Mouse (Mus musculus): Measurements from ENCODE around the gene Tecpr2. TPM values are rescaled to one million over a fixed set of nuclear protein-coding genes. Genes with fewer than 3 reads are reported as not detected.
A peak's percentile ranks its signal among the peaks of the same experiment; 100 is the strongest.

The Tecpr2 gene
- polyA plus RNA-seq, 2 experiments: 3.8 to 10.1 TPM

GRCm38 (mm10) chr12:110991361-110992127 is 102.5 kb downstream of the Tecpr2 start:
- DNase-seq (ENCODE audit: low spot score) (peak; percentile 78), ATAC-seq (ENCODE audit: low FRiP score, low read depth) (peak; percentile 68)
- TF ChIP-seq POLR2A (IDR thresholded peaks at IDR 0.05; ENCODE audit: borderline replicate concordance, extremely low read depth, insufficient read depth, insufficient read length): no peak
- Histone ChIP-seq H3K4me1 (ENCODE audit: control insufficient read depth, insufficient read depth, low read length) (no peaks in the 10 kb centered on the region; the same call in 1 of the 2 replicates), H3K4me3 (replicated peaks; ENCODE audit: low read length) (peak overlapping the region; percentile 51), H3K4me2 (replicated peaks; ENCODE audit: low read depth, low read length, severe bottlenecking) (peak overlapping the region; percentile 64), H3K27me3 (ENCODE audit: control insufficient read depth, insufficient read depth, low read length) (no peaks in the 10 kb centered on the region), H3K27ac (replicated peaks; ENCODE audit: low read depth, low read length) (peak overlapping the region; percentile 61), H3K9me3 (ENCODE audit: control insufficient read depth, low read length) (no peaks in the 10 kb centered on the region), H3K9ac (ENCODE audit: low read depth, low read length, severe bottlenecking) (peak overlapping the region; percentile 65), H3K36me3 (ENCODE audit: control insufficient read depth, insufficient read depth, low read length) (no peaks in the 10 kb centered on the region)
- WGBS: 9% methylated on average over 23 of the region's 23 CpGs

GRCm38 (mm10) chr12:110992128-110992553 is 103.1 kb downstream of the Tecpr2 start:
- H3K27ac ChIP-seq (replicated peaks; ENCODE audit: low read depth, low read length): peak overlapping the region; percentile 61
- H3K4me3 ChIP-seq (replicated peaks; ENCODE audit: low read length): peak overlapping the region; percentile 51
- H3K9me3 ChIP-seq (ENCODE audit: control insufficient read depth, low read length): no peaks in the 10 kb centered on the region
- ATAC-seq (ENCODE audit: low FRiP score, low read depth): peak; percentile 91
- H3K36me3 ChIP-seq (ENCODE audit: control insufficient read depth, insufficient read depth, low read length): no peaks in the 10 kb centered on the region
- H3K9ac ChIP-seq (ENCODE audit: low read depth, low read length, severe bottlenecking): peak overlapping the region; percentile 65
- H3K4me1 ChIP-seq (ENCODE audit: control insufficient read depth, insufficient read depth, low read length): no peaks in the 10 kb centered on the region; the same call in 1 of the 2 replicates
- H3K27me3 ChIP-seq (ENCODE audit: control insufficient read depth, insufficient read depth, low read length): no peaks in the 10 kb centered on the region
- peak overlapping the region; percentile 64 for H3K4me2 ChIP-seq (replicated peaks; ENCODE audit: low read depth, low read length, severe bottlenecking)
- WGBS: 2% methylated on average over 23 of the region's 24 CpGs
- DNase-seq (ENCODE audit: low spot score): peak; percentile 88
- no peak for TF ChIP-seq POLR2A (IDR thresholded peaks at IDR 0.05; ENCODE audit: borderline replicate concordance, extremely low read depth, insufficient read depth, insufficient read length)

GRCm38 (mm10) chr12:110992771-110993170 is 103.7 kb downstream of the Tecpr2 start:
- no peaks in the 10 kb centered on the region for H3K27me3 ChIP-seq (ENCODE audit: control insufficient read depth, insufficient read depth, low read length)
- no peaks in the 10 kb centered on the region; the same call in 1 of the 2 replicates for H3K4me1 ChIP-seq (ENCODE audit: control insufficient read depth, insufficient read depth, low read length)
- no peaks in the 10 kb centered on the region for H3K36me3 ChIP-seq (ENCODE audit: control insufficient read depth, insufficient read depth, low read length)
- ATAC-seq (ENCODE audit: low FRiP score, low read depth) (no peak), DNase-seq (ENCODE audit: low spot score) (no peak)
- no peak overlapping the region for H3K27ac ChIP-seq (replicated peaks; ENCODE audit: low read depth, low read length)
- 59% methylated on average over 12 of the region's 12 CpGs for WGBS
- peak overlapping the region; percentile 51 for H3K4me3 ChIP-seq (replicated peaks; ENCODE audit: low read length)
- no peak overlapping the region for H3K9ac ChIP-seq (ENCODE audit: low read depth, low read length, severe bottlenecking)
- H3K4me2 ChIP-seq (replicated peaks; ENCODE audit: low read depth, low read length, severe bottlenecking): peak overlapping the region; percentile 64
- TF ChIP-seq POLR2A (IDR thresholded peaks at IDR 0.05; ENCODE audit: borderline replicate concordance, extremely low read depth, insufficient read depth, insufficient read length): no peak
- no peaks in the 10 kb centered on the region for H3K9me3 ChIP-seq (ENCODE audit: control insufficient read depth, low read length)

GRCm38 (mm10) chr12:110993226-110993625 is 104.2 kb downstream of the Tecpr2 start:
- Histone ChIP-seq H3K4me2 (replicated peaks; ENCODE audit: low read depth, low read length, severe bottlenecking) (no peak overlapping the region), H3K27me3 (ENCODE audit: control insufficient read depth, insufficient read depth, low read length) (no peaks in the 10 kb centered on the region), H3K27ac (replicated peaks; ENCODE audit: low read depth, low read length) (no peak overlapping the region), H3K4me3 (replicated peaks; ENCODE audit: low read length) (no peak overlapping the region), H3K9ac (ENCODE audit: low read depth, low read length, severe bottlenecking) (no peak overlapping the region), H3K9me3 (ENCODE audit: control insufficient read depth, low read length) (no peaks in the 10 kb centered on the region), H3K4me1 (ENCODE audit: control insufficient read depth, insufficient read depth, low read length) (no peaks in the 10 kb centered on the region; the same call in 1 of the 2 replicates), H3K36me3 (ENCODE audit: control insufficient read depth, insufficient read depth, low read length) (no peaks in the 10 kb centered on the region)
- DNase-seq (ENCODE audit: low spot score): no peak
- no peak for ATAC-seq (ENCODE audit: low FRiP score, low read depth)
- 81% methylated on average over 3 of the region's 3 CpGs for WGBS
- no peak for TF ChIP-seq POLR2A (IDR thresholded peaks at IDR 0.05; ENCODE audit: borderline replicate concordance, extremely low read depth, insufficient read depth, insufficient read length)

GRCm38 (mm10) chr12:110994666-110995065 is 105.6 kb downstream of the Tecpr2 start:
- 35% methylated on average over 12 of the region's 12 CpGs for WGBS

More at GRCm38 (mm10) chr12:110994666-110995065, 105.6 kb downstream of the Tecpr2 start:
- Histone ChIP-seq H3K9me3 (ENCODE audit: control insufficient read depth, low read length) (no peaks in the 10 kb centered on the region), H3K27me3 (ENCODE audit: control insufficient read depth, insufficient read depth, low read length) (no peaks in the 10 kb centered on the region), H3K4me3 (replicated peaks; ENCODE audit: low read length) (no peak overlapping the region), H3K36me3 (ENCODE audit: control insufficient read depth, insufficient read depth, low read length) (no peaks in the 10 kb centered on the region), H3K4me1 (ENCODE audit: control insufficient read depth, insufficient read depth, low read length) (no peaks in the 10 kb centered on the region; the same call in 1 of the 2 replicates), H3K4me2 (replicated peaks; ENCODE audit: low read depth, low read length, severe bottlenecking) (no peak overlapping the region), H3K27ac (replicated peaks; ENCODE audit: low read depth, low read length) (no peak overlapping the region), H3K9ac (ENCODE audit: low read depth, low read length, severe bottlenecking) (no peak overlapping the region)
- ATAC-seq (ENCODE audit: low FRiP score, low read depth) (no peak), DNase-seq (ENCODE audit: low spot score) (no peak)
- no peak for TF ChIP-seq POLR2A (IDR thresholded peaks at IDR 0.05; ENCODE audit: borderline replicate concordance, extremely low read depth, insufficient read depth, insufficient read length)

All from limb, embryonic 14.5 days (tissue).